Mouse (Mus musculus) stomach, embryonic 16.5 days (tissue): Measurements from ENCODE around the gene Fryl. TPM values are rescaled to one million over a fixed set of nuclear protein-coding genes. Genes with fewer than 3 reads are reported as not detected.

Source experiments
- ATAC-seq: fragments of 200-750 bp; cut with Nextera tagmentation; 2 replicates; pipeline ENCODE4 v1.8.0; 2017; ENCODE audit warnings: moderate number of reproducible peaks, moderate TSS enrichment; ENCODE audit not compliant: insufficient read depth, low FRiP score
- H3K27ac ChIP-seq: fragments of 300-500 bp; sonication (generic); 2 replicates; pipeline ENCODE4 v1.5.1; 2014; ENCODE audit warnings: low read length
- H3K27me3 ChIP-seq: fragments of 300-500 bp; sonication (generic); 2 replicates; pipeline ENCODE4 v1.6.1; 2014; ENCODE audit warnings: low read length, control low read depth, mixed read lengths; ENCODE audit not compliant: control insufficient read depth, insufficient read depth
- H3K36me3 ChIP-seq: fragments of 300-500 bp; sonication (generic); 2 replicates; pipeline ENCODE4 v1.6.1; 2014; ENCODE audit warnings: low read length; ENCODE audit not compliant: control insufficient read depth, insufficient read depth
- H3K4me1 ChIP-seq: fragments of 300-500 bp; sonication (generic); 2 replicates; pipeline ENCODE4 v1.6.1; 2014; ENCODE audit warnings: low read length, control low read depth, mixed read lengths; ENCODE audit not compliant: control insufficient read depth, insufficient read depth
- H3K4me2 ChIP-seq: fragments of 300-500 bp; sonication (generic); 2 replicates; pipeline ENCODE4 v1.6.1; 2014; ENCODE audit warnings: low read depth, low read length, mixed read lengths
- H3K4me3 ChIP-seq: fragments of 300-500 bp; sonication (generic); replicated peaks from 2 replicates; pipeline ENCODE4 v1.5.1; 2014; ENCODE audit warnings: mild to moderate bottlenecking, low read length
- H3K9ac ChIP-seq: fragments of 300-500 bp; sonication (generic); 2 replicates; pipeline ENCODE4 v1.6.1; 2014; ENCODE audit warnings: low read length
- H3K9me3 ChIP-seq: fragments of 300-500 bp; sonication (generic); replicated peaks from 2 replicates; pipeline ENCODE4 v1.6.1; 2016; ENCODE audit warnings: low read length, control low read depth; ENCODE audit not compliant: control insufficient read depth
- WGBS: fragments of 180-500 bp; shearing (Covaris S2); extraction: QIAGEN DNeasy Blood & Tissue Kit; methylation state at CpG from one replicate; pipeline ENCODE4 v1.1.7; 2014; 5-methylcytosine and 5-hydroxymethylcytosine counted together
- polyA plus RNA-seq: library from polyadenylated mRNA; unstranded; fragments of >200 nt; fragmentation: Nextera tagmentation; extraction: Ambion mirVana; gene quantifications from 2 replicates; pipeline ENCODE4 v1.2.1, GENCODE M21; 2015

Gene Fryl
- polyA plus RNA-seq, 1 experiment from 2014 or later: 31.6 TPM

DNA sequence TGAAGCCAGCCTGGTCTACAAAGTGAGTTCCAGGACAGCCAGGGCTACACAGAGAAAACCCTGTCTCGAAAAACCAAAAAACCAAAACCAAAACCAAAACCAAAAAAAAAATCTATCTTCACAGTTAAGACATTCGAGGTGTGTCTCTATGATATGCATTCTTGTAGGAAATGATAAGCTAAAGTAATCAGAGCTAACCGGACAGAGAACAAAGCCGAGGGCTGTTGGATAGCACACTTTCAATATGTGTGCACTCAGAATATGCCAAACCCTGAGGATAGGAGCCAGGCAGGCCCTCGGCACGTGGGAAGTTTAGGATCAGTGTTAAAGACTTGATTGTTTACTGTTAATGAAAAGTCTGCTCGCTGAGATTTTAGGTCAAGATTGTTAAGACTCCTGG is 58.6 kb downstream of the Fryl start:
- no peak overlapping the region for H3K27ac ChIP-seq
- H3K9ac ChIP-seq: no peak overlapping the region
- peaks cover 7% of the 10 kb centered on the region for H3K4me1 ChIP-seq
- H3K27me3 ChIP-seq: no peaks in the 10 kb centered on the region
- no peaks in the 10 kb centered on the region for H3K36me3 ChIP-seq
- no peaks in the 10 kb centered on the region for H3K9me3 ChIP-seq
- H3K4me2 ChIP-seq: no peak overlapping the region
- 72% methylated on average over 7 of the region's 7 CpGs for WGBS
- ATAC-seq: no peak
- no peak overlapping the region for H3K4me3 ChIP-seq

DNA sequence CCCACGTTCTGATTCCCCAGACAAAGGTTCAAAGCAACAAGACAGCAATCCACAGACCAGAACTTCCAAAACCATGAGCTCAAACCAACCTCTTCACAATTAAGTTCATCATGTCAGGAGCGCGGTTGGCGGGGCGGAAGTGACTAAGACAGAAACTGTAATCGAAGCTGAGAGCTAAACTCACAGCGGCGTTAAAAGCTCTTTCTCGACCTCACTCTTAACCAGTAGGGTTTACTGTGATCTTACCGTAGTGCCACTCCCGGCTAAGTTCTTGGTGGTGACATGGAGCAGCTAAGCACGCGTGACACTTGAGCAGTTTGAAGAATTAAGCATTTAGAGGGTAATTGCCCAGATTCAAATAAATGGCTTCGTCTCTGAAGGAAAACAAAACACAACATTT is 61.7 kb downstream of the Fryl start:
- ATAC-seq: no peak
- peak overlapping the region; percentile 77; the same call in 1 of the 2 replicates for H3K27ac ChIP-seq
- H3K36me3 ChIP-seq: no peaks in the 10 kb centered on the region
- 89% methylated on average over 14 of the region's 14 CpGs for WGBS
- H3K4me1 ChIP-seq: peaks cover 13% of the 10 kb centered on the region
- H3K27me3 ChIP-seq: no peaks in the 10 kb centered on the region
- no peak overlapping the region for H3K9ac ChIP-seq
- H3K4me2 ChIP-seq: no peak overlapping the region
- no peaks in the 10 kb centered on the region for H3K9me3 ChIP-seq
- no peak overlapping the region for H3K4me3 ChIP-seq

DNA sequence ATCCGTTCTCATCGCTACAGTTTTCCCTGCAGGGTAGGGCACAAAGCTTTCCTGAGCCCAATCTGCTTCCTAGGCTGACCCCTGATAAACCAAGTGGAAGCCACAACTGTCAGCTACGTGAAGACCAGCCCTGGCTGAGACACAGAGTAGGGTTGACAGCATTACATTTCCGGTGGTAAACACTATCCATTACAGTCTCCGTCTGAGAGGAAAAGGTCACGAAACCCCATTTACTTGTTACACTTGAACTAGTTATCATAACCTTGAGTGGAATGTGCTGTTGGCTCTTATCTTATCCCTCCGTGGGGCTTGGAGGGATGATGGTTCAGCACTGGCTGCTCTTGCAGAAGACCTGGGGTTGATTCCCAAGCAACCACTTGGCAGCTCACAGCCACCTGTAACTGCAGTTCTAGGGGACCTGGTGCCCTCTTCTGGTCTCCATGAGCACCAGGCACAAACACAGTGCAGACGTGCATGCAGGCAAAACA is 62.3 kb downstream of the Fryl start:
- peak overlapping the region; percentile 22; the same call in 1 of the 2 replicates for H3K4me2 ChIP-seq
- no peak overlapping the region for H3K9ac ChIP-seq
- peaks cover 19% of the 10 kb centered on the region for H3K4me1 ChIP-seq
- ATAC-seq: no peak
- peak overlapping the region; percentile 77 for H3K27ac ChIP-seq
- no peak overlapping the region for H3K4me3 ChIP-seq
- H3K27me3 ChIP-seq: no peaks in the 10 kb centered on the region
- H3K36me3 ChIP-seq: no peaks in the 10 kb centered on the region
- 49% methylated on average over 8 of the region's 8 CpGs for WGBS
- no peaks in the 10 kb centered on the region for H3K9me3 ChIP-seq

DNA sequence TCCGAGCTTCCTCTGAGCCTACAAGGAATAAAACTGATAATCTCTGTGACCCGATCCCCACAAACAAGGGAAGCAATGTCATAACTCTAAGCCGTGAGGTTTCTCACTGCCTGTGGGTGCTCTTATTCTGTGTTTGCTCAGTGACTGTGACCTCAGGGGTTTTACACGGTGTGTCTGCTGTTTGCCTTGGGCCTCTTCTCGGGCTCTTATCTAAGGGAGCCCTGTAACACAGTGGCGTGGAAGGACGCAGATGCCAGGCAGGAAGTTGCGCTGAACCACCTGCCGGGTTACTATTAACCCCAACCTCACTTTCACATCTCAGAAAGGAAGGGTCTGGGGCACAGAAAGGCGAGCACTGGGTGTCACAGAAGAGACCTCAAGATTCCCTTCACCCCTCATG is 62.8 kb downstream of the Fryl start:
- H3K27ac ChIP-seq: peak overlapping the region; percentile 77
- H3K27me3 ChIP-seq: no peaks in the 10 kb centered on the region
- H3K4me1 ChIP-seq: peaks cover 24% of the 10 kb centered on the region
- 38% methylated on average over 10 of the region's 10 CpGs for WGBS
- peak overlapping the region; percentile 22; the same call in 1 of the 2 replicates for H3K4me2 ChIP-seq
- H3K9ac ChIP-seq: no peak overlapping the region
- no peaks in the 10 kb centered on the region for H3K9me3 ChIP-seq
- H3K4me3 ChIP-seq: no peak overlapping the region
- peak; percentile 83 for ATAC-seq
- no peaks in the 10 kb centered on the region for H3K36me3 ChIP-seq

DNA sequence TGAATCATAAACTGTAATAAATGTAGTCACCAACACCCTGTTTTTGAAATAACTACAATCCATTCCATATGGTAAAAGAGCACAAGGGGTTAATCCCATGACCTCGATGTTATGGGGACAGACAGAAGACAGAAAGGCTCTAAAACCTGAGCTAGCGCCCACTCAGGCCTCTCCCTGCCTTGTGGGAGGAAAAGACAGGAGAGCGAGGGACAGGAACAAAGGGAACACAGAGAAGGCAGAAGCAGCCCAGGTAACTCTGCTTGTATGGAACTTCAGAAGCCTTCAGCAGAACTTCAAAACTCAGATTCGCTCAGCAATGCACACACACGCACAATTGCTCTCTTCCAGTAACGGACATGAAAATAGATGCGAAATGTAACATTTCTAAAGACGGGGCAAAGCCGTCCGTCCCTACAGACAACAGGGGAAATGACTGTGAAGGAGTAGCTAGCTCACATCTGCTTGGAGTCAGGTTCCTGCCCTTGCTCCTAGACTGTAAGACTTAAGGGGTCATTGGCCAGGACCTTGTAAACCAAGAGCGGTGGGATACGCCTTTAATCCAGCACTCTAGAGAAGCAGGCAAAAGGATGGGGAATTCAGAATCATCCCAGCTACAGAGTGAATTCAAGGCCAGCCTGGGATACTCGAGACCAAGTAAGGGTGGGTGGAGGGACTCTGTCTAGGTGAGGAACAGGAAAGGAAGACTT is 63.4 kb downstream of the Fryl start:
- Histone ChIP-seq H3K4me3 (no peak overlapping the region), H3K27me3 (no peaks in the 10 kb centered on the region), H3K9me3 (no peaks in the 10 kb centered on the region), H3K27ac (peak overlapping the region; percentile 77), H3K4me1 (peaks cover 27% of the 10 kb centered on the region), H3K36me3 (no peaks in the 10 kb centered on the region), H3K9ac (no peak overlapping the region), H3K4me2 (peak overlapping the region; percentile 11; the same call in 1 of the 2 replicates)
- no peak for ATAC-seq
- 74% methylated on average over 13 of the region's 13 CpGs for WGBS

DNA sequence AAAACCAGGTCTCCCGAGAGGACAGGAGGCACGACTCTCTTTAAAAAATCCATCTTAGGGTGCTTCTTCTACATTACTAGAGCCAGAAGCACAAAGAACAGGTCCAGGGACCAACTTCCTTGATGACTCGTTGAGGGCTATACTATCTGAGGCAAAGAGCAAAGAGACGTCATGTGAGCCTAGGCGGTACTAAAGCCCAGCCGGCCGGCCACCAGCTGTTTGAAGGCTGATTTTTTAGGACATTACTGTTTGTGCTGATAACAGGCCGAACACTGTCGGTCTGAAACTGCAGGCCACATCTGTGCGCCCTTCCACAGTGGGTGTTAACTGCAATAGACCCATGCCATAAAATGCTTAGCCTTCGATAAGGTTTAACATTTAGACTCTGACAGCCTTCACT is 64.7 kb downstream of the Fryl start:
- peak; percentile 72 for ATAC-seq
- no peaks in the 10 kb centered on the region for H3K36me3 ChIP-seq
- no peak overlapping the region for H3K27ac ChIP-seq
- no peak overlapping the region for H3K4me3 ChIP-seq
- 59% methylated on average over 11 of the region's 11 CpGs for whole genome bisulfite sequencing
- peaks cover 35% of the 10 kb centered on the region for H3K4me1 ChIP-seq
- no peaks in the 10 kb centered on the region for H3K9me3 ChIP-seq
- no peak overlapping the region for H3K4me2 ChIP-seq
- H3K9ac ChIP-seq: no peak overlapping the region
- no peaks in the 10 kb centered on the region for H3K27me3 ChIP-seq

DNA sequence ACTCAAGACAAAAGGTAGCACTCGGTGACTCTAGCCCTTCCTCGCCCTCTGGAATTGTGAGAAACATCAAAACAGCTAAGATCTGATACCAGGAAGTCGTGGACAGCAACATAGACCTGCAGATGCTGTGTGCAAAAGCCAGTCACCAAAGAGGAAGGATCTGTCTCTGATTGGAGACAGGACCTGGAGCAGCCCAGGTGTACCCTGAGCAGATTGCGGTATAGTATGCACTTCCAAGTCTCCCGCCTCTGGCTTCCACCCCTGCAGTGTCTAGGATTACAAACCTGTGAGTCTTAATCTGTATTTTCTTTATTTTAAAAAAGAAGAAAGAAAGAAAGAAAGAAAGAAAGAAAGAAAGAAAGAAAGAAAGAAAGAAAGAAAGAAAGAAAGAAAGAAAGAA is 66.3 kb downstream of the Fryl start:
- WGBS: 64% methylated on average over 5 of the region's 5 CpGs
- Histone ChIP-seq H3K36me3 (no peaks in the 10 kb centered on the region), H3K9me3 (no peaks in the 10 kb centered on the region), H3K27ac (peak overlapping the region; percentile 84), H3K4me1 (peaks cover 35% of the 10 kb centered on the region), H3K4me2 (peak overlapping the region; percentile 31; the same call in 1 of the 2 replicates), H3K4me3 (peak overlapping the region; percentile 16; the same call in 1 of the 2 replicates), H3K27me3 (no peaks in the 10 kb centered on the region), H3K9ac (no peak overlapping the region)
- ATAC-seq: no peak

DNA sequence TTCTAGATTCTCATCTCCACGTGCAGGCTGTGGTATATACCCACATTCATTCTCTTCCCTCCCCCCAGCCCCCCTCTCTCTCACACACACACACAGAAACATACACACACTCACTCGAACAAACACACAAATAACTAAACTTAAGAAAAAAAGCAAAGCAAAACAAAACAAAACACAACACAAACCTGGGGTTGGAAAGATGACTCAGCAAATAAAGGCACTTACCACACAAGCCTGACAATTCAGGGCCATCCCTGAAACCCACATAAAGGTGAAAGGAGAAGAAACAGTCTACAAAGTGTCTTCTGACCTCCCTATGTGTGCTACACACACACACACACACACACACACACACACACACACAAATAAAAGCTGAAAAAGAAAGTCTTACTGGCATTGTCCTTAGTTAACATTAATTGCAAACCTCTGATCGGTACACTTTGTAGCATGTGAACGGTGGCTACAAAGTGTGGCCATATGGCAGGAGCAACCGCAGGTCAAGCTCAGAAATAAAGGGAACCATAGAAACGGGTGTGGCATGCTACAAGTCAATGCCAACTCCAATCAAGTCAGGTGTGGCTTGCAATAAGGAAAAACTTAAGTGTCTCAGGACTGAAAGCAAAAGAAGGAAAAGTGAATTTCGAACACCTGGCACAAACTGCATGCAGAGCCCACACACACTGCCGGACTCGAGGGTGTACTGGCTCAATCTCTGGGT is 66.8 kb downstream of the Fryl start:
- Histone ChIP-seq H3K27ac (peak overlapping the region; percentile 84), H3K9me3 (no peaks in the 10 kb centered on the region), H3K4me1 (peaks cover 35% of the 10 kb centered on the region), H3K9ac (no peak overlapping the region), H3K36me3 (no peaks in the 10 kb centered on the region), H3K4me3 (peak overlapping the region; percentile 16; the same call in 1 of the 2 replicates), H3K27me3 (no peaks in the 10 kb centered on the region), H3K4me2 (peak overlapping the region; percentile 31; the same call in 1 of the 2 replicates)
- ATAC-seq: peak; percentile 22; the same call in 1 of the 2 replicates
- 69% methylated on average over 9 of the region's 9 CpGs for WGBS

DNA sequence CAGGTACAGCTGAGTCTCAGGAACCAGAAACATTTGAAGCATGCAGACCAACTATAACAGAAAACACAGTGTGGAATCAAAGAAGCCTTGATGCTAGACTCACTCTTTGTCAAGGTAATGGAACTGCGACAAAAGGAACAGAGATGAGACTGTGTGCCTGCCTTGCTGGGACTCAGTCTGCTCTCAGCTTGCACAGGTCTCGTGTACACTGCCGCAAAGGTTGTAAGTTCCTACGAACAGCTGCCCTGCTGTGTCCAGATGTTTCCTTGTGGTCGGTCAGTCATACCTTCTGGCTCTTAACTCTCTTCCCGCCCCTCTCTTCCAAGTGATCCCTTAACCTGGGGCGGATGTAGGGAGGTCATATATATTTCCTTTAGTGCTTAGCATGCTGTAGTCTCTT is 67.8 kb downstream of the Fryl start:
- Histone ChIP-seq H3K4me3 (no peak overlapping the region), H3K9me3 (no peaks in the 10 kb centered on the region), H3K27ac (peak overlapping the region; percentile 60), H3K9ac (no peak overlapping the region), H3K4me1 (peaks cover 30% of the 10 kb centered on the region), H3K36me3 (no peaks in the 10 kb centered on the region), H3K27me3 (no peaks in the 10 kb centered on the region), H3K4me2 (no peak overlapping the region)
- WGBS: 65% methylated on average over 7 of the region's 7 CpGs
- ATAC-seq: no peak
